Mouse (Mus musculus): ENCODE data around the gene Galnt17.

GRCm38 (mm10) chr5:131048505-131048904 is 259.8 kb downstream of the Galnt17 start:
- TF ChIP-seq CTCF (IDR thresholded peaks at IDR 0.05) = no peak
- TF ChIP-seq EP300 (IDR thresholded peaks at IDR 0.05; ENCODE audit: insufficient read depth, low read depth, low read length) = no peak
